Mouse (Mus musculus) megakaryocyte, embryonic 14.5 days (primary cell): ENCODE results near the gene Sult5a1.

Experiments used
- FLI1 ChIP-seq: IDR thresholded peaks from 2 replicates; pipeline ENCODE4 v1.6.1; 2012; ENCODE audit warnings: low read length, inconsistent platforms, mixed read lengths
- GATA1 ChIP-seq: IDR thresholded peaks from 3 replicates; pipeline ENCODE4 v1.6.1; 2012; ENCODE audit warnings: mixed read lengths, low read length, inconsistent platforms, borderline replicate concordance

GRCm38 (mm10) chr8:123181391-123181790 is 23.3 kb upstream of the Sult5a1 start:
- TF ChIP-seq FLI1 (no peak), GATA1 (no peak)
